ENCODE assay signal across 9 mouse cellular contexts in the genomic region with DNA sequence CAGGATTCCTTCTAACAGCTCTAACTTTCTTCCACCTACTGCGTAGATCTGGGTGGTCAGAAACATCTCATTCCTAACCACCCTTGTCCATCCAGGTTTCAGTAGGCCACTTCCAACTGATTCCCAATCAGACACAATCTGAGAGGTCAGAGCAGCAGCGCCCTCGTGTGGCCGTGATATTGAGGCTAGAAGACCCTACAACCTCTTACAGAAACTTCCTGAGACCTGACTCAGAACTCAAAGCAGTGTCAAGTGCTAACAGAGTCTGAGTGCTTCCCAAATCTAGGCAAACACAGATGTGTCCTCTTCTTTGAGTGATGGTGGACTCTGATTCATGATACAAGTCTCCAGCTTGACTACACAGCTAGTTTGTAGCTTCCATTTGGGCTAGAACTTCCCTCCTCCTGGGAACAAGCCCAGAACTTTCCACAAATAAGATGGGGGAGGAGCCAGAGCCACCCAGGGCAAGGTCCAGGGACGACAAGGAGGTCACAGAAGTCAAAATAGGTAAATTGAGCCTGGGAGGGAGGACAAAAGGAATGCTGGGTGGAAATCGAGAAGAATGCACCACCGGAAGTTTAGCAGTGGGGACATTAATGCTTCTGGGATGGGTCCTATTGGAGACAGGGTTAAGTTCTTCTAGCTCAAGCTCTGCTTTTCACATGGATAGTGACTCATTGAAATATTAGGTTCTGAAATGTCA. TPM values are rescaled to one million over a fixed set of nuclear protein-coding genes. Genes with fewer than 3 reads are reported as not detected.
A peak's percentile ranks its signal among the peaks of the same experiment; 100 is the strongest.
DNase-seq lines count a peak whose midpoint lies in the region; ATAC-seq and TF ChIP-seq lines count a peak whose summit lies in the region.
"Had no signal": no experiment of that assay in that cellular context is flagged by ENCODE, and none has a peak within 500 bp of the region (broad histone marks: within the 10 kb centered on the region; RNA-seq: fewer than 3 reads in every experiment).

No protein-coding gene starts in this region.

- intact Hi-C loops in gastrocnemius, postnatal 36 days (cut with DNase I), result loop anchor here (5.0 kb wide), 1 partner anchor 85 kb away; no protein-coding TSS in a partner anchor

- ATAC-seq in neural tube, embryonic 15.5 days (ENCODE audit: low FRiP score), result no peak
- ATAC-seq in kidney, postnatal 0 days (replicated peaks; ENCODE audit: low FRiP score, low read depth), result no peak
- no peak for ATAC-seq in liver, embryonic 14.5 days (ENCODE audit: insufficient read depth)

- peak; percentile 91 for TF ChIP-seq CTCF in kidney, postnatal 0 days (IDR thresholded peaks at IDR 0.05; ENCODE audit: low read depth)
- TF ChIP-seq CTCF in liver, embryonic 14.5 days (IDR thresholded peaks at IDR 0.05; ENCODE audit: low read depth), result peak; percentile 80

- H3K27me3 ChIP-seq in neural tube, embryonic 15.5 days (replicated peaks), result no peaks in the 10 kb centered on the region
- no peaks in the 10 kb centered on the region for H3K27me3 ChIP-seq in kidney, postnatal 0 days (ENCODE audit: insufficient read depth, low read length)
- no peaks in the 10 kb centered on the region for H3K27me3 ChIP-seq in liver, embryonic 14.5 days (ENCODE audit: control insufficient read depth, insufficient read depth, low read length)

- H3K9ac ChIP-seq in neural tube, embryonic 15.5 days (replicated peaks), result no peak overlapping the region
- H3K9ac ChIP-seq in kidney, postnatal 0 days (ENCODE audit: low read depth, low read length), result no peak overlapping the region
- no peak overlapping the region for H3K9ac ChIP-seq in liver, embryonic 14.5 days (replicated peaks)

- H3K4me3 ChIP-seq in neural tube, embryonic 15.5 days (replicated peaks), result no peak overlapping the region
- H3K4me3 ChIP-seq in kidney, postnatal 0 days (replicated peaks; ENCODE audit: low read depth, low read length), result no peak overlapping the region
- no peak overlapping the region for H3K4me3 ChIP-seq in liver, embryonic 14.5 days (ENCODE audit: insufficient read depth in 1 of 2, low read depth in 2 of 2, low read length in 2 of 2)
- H3K4me3 ChIP-seq: erythroblast, embryonic 14.5 days had no signal

- H3K36me3 ChIP-seq in neural tube, embryonic 15.5 days, result no peaks in the 10 kb centered on the region
- no peaks in the 10 kb centered on the region for H3K36me3 ChIP-seq in kidney, postnatal 0 days (ENCODE audit: insufficient read depth, low read length)
- no peaks in the 10 kb centered on the region for H3K36me3 ChIP-seq in liver, embryonic 14.5 days (replicated peaks; ENCODE audit: control insufficient read depth, insufficient read depth, low read depth)

- TF ChIP-seq EP300 in liver, embryonic 14.5 days (IDR thresholded peaks at IDR 0.05; ENCODE audit: low read depth), result no peak

- H3K4me2 ChIP-seq in neural tube, embryonic 15.5 days, result no peak overlapping the region
- H3K4me2 ChIP-seq in kidney, postnatal 0 days (ENCODE audit: low read length), result no peak overlapping the region
- no peak overlapping the region for H3K4me2 ChIP-seq in liver, embryonic 14.5 days (ENCODE audit: low read depth)

- no peaks in the 10 kb centered on the region for H3K4me1 ChIP-seq in neural tube, embryonic 15.5 days
- H3K4me1 ChIP-seq in kidney, postnatal 0 days (replicated peaks; ENCODE audit: insufficient read depth, low read length), result no peaks in the 10 kb centered on the region
- H3K4me1 ChIP-seq in liver, embryonic 14.5 days (replicated peaks; ENCODE audit: control insufficient read depth in 2 of 2, insufficient read depth in 2 of 2, low read length in 1 of 2), result no peaks in the 10 kb centered on the region

- DNase-seq in neural tube, embryonic 10.5 days (ENCODE audit: extremely low spot score, low spot score), result peak; percentile 82
- peak; percentile 52 for DNase-seq in cerebellum, adult 9-11 months
- peak; percentile 50 to 66 for DNase-seq in gastrocnemius, postnatal 36 days
- peak; percentile 91 for DNase-seq in kidney, postnatal 0 days (ENCODE audit: low spot score)
- DNase-seq in liver, embryonic 14.5 days (ENCODE audit: low read depth in 3 of 3, low spot score in 3 of 3), result peak; percentile 24 to 33 (median 30)
- peak; percentile 95 for DNase-seq in retina, embryonic 14.5 days (ENCODE audit: low spot score)
- DNase-seq in thymus, postnatal 4 days, result peak; percentile 89

- H3K9me3 ChIP-seq in neural tube, embryonic 15.5 days (replicated peaks), result no peaks in the 10 kb centered on the region
- no peaks in the 10 kb centered on the region for H3K9me3 ChIP-seq in kidney, postnatal 0 days (replicated peaks; ENCODE audit: low read length)
- H3K9me3 ChIP-seq in liver, embryonic 14.5 days (ENCODE audit: control insufficient read depth, low read length), result no peaks in the 10 kb centered on the region

- no peak overlapping the region for H3K27ac ChIP-seq in neural tube, embryonic 15.5 days (replicated peaks)
- no peak overlapping the region for H3K27ac ChIP-seq in kidney, postnatal 0 days
- H3K27ac ChIP-seq in liver, embryonic 14.5 days, result no peak overlapping the region

- 35% methylated on average over 7 of the region's 7 CpGs for WGBS in neural tube, embryonic 15.5 days
- 17% methylated on average over 7 of the region's 7 CpGs for WGBS in kidney, postnatal 0 days
- WGBS in liver, embryonic 14.5 days (ENCODE audit: insufficient replicate concordance), result 22% methylated on average over 7 of the region's 7 CpGs

RNA-seq across cellular contexts. Expression of a gene that starts 3.8 kb away (rescaled TPM):
- 200 and 252 TPM in 2 replicates for polyA plus RNA-seq in neural tube, embryonic 15.5 days (2015; fragmentation: Nextera tagmentation; extraction: Ambion mirVana)
- under 1 TPM; 0.23 to 0.59 TPM for total RNA-seq in gastrocnemius, postnatal 36 days (2021)
- polyA plus RNA-seq in kidney, postnatal 0 days (2015; fragmentation: Nextera tagmentation; extraction: Ambion mirVana), result 28.2 and 32.6 TPM in 2 replicates
- 3.3 and 3.5 TPM in 2 replicates for polyA plus RNA-seq in liver, embryonic 14.5 days (2012; rRNA removed)
- 2.2 and 2.5 TPM in 2 replicates for polyA plus RNA-seq in liver, embryonic 14.5 days (2014; fragmentation: Nextera tagmentation; extraction: Ambion mirVana)
- polyA plus RNA-seq: erythroblast, embryonic 14.5 days had no signal

RNA-seq across cellular contexts. Expression of a gene that starts 7.8 kb away (rescaled TPM):
- 2.5 and 2.7 TPM in 2 replicates for polyA plus RNA-seq in neural tube, embryonic 15.5 days (2015; fragmentation: Nextera tagmentation; extraction: Ambion mirVana)
- under 1 TPM in 1 of 2 experiments, not detected in 1; 0.10 TPM for total RNA-seq in gastrocnemius, postnatal 36 days (2021)
- 0.05 and 0.08 TPM in 2 replicates for polyA plus RNA-seq in kidney, postnatal 0 days (2015; fragmentation: Nextera tagmentation; extraction: Ambion mirVana)
- 0.03 and 0.23 TPM in 2 replicates for polyA plus RNA-seq in liver, embryonic 14.5 days (2012; rRNA removed)
- not detected in 2 replicates for polyA plus RNA-seq in liver, embryonic 14.5 days (2014; fragmentation: Nextera tagmentation; extraction: Ambion mirVana)
- polyA plus RNA-seq: erythroblast, embryonic 14.5 days had no signal

RNA-seq across cellular contexts. Expression of a gene that starts 16.1 kb away (rescaled TPM):
- polyA plus RNA-seq in neural tube, embryonic 15.5 days (2015; fragmentation: Nextera tagmentation; extraction: Ambion mirVana), result 0.27 TPM in 1 of 2 replicates, not detected in the other
- not detected for total RNA-seq in gastrocnemius, postnatal 36 days (2021)
- not detected in 2 replicates for polyA plus RNA-seq in kidney, postnatal 0 days (2015; fragmentation: Nextera tagmentation; extraction: Ambion mirVana)
- not detected in 2 replicates for polyA plus RNA-seq in liver, embryonic 14.5 days (2012; rRNA removed)
- polyA plus RNA-seq in liver, embryonic 14.5 days (2014; fragmentation: Nextera tagmentation; extraction: Ambion mirVana), result not detected in 2 replicates
- polyA plus RNA-seq: erythroblast, embryonic 14.5 days had no signal

RNA-seq across cellular contexts. Expression of a gene that starts 26.0 kb away (rescaled TPM):
- polyA plus RNA-seq in neural tube, embryonic 15.5 days (2015; fragmentation: Nextera tagmentation; extraction: Ambion mirVana), result 1.5 and 2.0 TPM in 2 replicates
- not detected for total RNA-seq in gastrocnemius, postnatal 36 days (2021)
- not detected in 2 replicates for polyA plus RNA-seq in kidney, postnatal 0 days (2015; fragmentation: Nextera tagmentation; extraction: Ambion mirVana)
- not detected in 2 replicates for polyA plus RNA-seq in liver, embryonic 14.5 days (2012; rRNA removed)
- polyA plus RNA-seq in liver, embryonic 14.5 days (2014; fragmentation: Nextera tagmentation; extraction: Ambion mirVana), result not detected in 2 replicates
- polyA plus RNA-seq: erythroblast, embryonic 14.5 days had no signal

RNA-seq across cellular contexts. Expression of a gene that starts 38.8 kb away (rescaled TPM):
- 5.5 and 5.8 TPM in 2 replicates for polyA plus RNA-seq in neural tube, embryonic 15.5 days (2015; fragmentation: Nextera tagmentation; extraction: Ambion mirVana)
- total RNA-seq in gastrocnemius, postnatal 36 days (2021), result 10 to 100 TPM; 16.1 to 17.2 TPM
- 6.0 and 7.2 TPM in 2 replicates for polyA plus RNA-seq in kidney, postnatal 0 days (2015; fragmentation: Nextera tagmentation; extraction: Ambion mirVana)
- 1.6 and 3.3 TPM in 2 replicates for polyA plus RNA-seq in liver, embryonic 14.5 days (2012; rRNA removed)
- polyA plus RNA-seq in liver, embryonic 14.5 days (2014; fragmentation: Nextera tagmentation; extraction: Ambion mirVana), result 2.9 and 3.3 TPM in 2 replicates

Comparison
In these comparisons a context has a peak if more than half of its experiments do, and no peak if none do; other contexts are left out.
1. DNase-seq: peak in every context shown above with its lines; median percentile 95 in retina, embryonic 14.5 days; 91 in kidney, postnatal 0 days; 89 in thymus, postnatal 4 days; 82 in neural tube, embryonic 10.5 days; 58 in gastrocnemius, postnatal 36 days; 52 in cerebellum, adult 9-11 months; 30 in liver, embryonic 14.5 days.